Mouse (Mus musculus): ENCODE measurements around the gene Lsm2. TPM values are rescaled to one million over a fixed set of nuclear protein-coding genes. Genes with fewer than 3 reads are reported as not detected.

The Lsm2 gene
- polyA plus RNA-seq, 1 experiment: 54.6 TPM

DNA sequence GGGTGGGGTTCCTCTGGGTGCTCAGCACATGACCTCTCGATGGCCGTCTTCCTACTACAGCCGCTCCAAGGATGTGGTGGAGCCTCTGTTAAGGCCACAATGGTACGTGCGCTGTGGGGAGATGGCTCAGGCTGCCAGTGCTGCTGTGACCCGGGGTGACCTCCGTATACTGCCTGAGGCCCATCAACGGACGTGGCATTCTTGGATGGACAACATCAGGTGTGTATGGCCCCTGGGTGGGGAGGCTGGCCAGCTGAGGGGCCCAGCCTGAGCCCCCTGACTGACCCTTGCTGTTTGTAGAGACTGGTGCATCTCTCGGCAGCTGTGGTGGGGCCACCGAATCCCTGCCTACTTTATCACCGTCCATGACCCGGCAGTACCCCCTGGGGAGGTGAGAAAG lies 30.8 kb downstream of the Lsm2 start:
- DNase-seq (ENCODE audit: low read depth): no peak

- DNase-seq (ENCODE audit: low read depth): no peak
Observed at GRCm38 (mm10) chr17:35013221-35013620, 31.6 kb downstream of the Lsm2 start.

- no peak for DNase-seq (ENCODE audit: low read depth)
Observed at GRCm38 (mm10) chr17:35015296-35015695, 33.6 kb downstream of the Lsm2 start.

DNA sequence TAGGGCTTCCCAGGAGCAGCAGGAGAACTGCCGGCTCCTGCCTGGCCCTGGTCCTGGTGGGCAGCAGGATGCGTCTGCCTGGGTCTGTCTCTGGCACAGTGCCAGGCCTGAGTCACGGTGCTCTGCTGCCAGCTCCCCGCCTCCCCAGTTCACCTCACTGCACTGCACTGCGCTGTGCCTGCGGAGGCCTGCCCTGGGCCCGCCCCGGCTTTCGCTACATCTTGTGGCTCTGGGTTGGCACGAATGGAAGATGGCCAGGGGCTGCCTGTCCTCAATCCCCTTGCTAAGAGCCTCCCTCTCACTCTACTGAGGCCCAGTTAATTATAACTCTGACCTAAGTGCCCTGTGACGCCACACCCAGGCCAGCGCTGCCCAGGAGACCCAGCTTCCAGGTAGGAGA lies 34.7 kb downstream of the Lsm2 start, which contains the start of gene Vwa7:
TSS of gene Vwa7 (plus strand) at position 204 of the 400 bp plus-strand sequence.
- no peak for DNase-seq (ENCODE audit: low read depth)

GRCm38 (mm10) chr17:35016791-35017705 lies 35.4 kb downstream of the Lsm2 start:
- no peak for DNase-seq (ENCODE audit: low read depth)

DNA sequence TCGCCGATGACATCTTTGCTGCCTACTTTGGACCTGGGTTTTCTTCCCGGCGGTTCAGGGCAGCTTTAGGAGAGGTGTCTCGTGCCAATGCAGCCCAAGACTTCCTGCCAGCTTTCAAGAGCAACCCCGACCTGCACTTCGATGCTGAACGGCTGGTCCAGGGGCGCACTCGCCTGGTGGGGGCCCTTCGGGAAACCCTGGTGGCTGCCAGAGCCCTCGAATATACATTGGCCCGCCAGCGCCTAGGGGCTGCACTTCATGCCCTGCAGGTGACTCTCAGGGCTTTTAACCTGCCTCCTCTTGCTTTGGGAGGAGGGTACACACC lies 36.0 kb downstream of the Lsm2 start:
- DNase-seq (ENCODE audit: low read depth): no peak

DNA sequence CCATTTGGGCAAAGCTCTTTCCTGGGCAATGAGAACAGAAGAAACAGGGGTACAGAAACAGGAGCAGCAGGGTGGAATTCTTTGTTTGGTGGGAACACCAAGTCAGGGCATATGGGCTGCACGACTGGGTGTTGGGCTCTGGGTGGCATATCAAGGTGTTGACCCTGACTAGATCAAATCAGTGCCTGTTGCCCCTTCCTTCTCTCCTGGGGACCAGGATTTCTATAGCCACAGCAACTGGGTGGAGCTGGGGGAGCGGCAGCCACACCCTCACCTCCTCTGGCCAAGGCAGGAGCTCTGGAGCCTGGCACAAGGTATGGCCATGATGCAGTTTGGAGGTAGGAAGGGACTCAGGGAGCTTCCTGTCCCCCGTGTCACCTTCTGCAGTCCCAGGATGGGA lies 36.5 kb downstream of the Lsm2 start:
- no peak for DNase-seq (ENCODE audit: low read depth)

DNA sequence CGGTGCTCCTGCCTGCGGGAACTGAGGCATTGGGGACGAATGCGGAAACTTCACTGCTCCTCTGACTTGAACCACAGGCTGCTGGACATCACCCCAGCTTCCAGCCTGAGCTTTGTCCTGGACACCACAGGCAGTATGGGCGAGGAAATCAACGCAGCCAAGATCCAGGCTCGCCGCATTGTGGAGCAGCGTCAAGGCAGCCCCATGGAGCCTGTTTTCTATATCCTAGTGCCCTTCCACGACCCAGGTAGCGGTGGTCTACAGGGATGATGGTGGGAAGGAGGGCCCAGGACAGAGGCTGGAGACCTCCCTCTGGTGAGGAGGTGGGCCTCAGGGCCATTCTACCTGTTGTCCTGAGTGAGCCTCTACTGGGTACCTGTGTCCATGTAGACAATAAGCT lies 38.2 kb downstream of the Lsm2 start:
- no peak for DNase-seq (ENCODE audit: low read depth)

GRCm38 (mm10) chr17:35020551-35020950 lies 38.9 kb downstream of the Lsm2 start:
- peak; percentile 54 for DNase-seq (ENCODE audit: low read depth)

GRCm38 (mm10) chr17:35021163-35021808 lies 39.6 kb downstream of the Lsm2 start:
- no peak for DNase-seq (ENCODE audit: low read depth)

GRCm38 (mm10) chr17:35021842-35022477 lies 40.3 kb downstream of the Lsm2 start:
- no peak for DNase-seq (ENCODE audit: low read depth)

- no peak for DNase-seq (ENCODE audit: low read depth)
Observed at GRCm38 (mm10) chr17:35022541-35023060, 40.9 kb downstream of the Lsm2 start.

DNA sequence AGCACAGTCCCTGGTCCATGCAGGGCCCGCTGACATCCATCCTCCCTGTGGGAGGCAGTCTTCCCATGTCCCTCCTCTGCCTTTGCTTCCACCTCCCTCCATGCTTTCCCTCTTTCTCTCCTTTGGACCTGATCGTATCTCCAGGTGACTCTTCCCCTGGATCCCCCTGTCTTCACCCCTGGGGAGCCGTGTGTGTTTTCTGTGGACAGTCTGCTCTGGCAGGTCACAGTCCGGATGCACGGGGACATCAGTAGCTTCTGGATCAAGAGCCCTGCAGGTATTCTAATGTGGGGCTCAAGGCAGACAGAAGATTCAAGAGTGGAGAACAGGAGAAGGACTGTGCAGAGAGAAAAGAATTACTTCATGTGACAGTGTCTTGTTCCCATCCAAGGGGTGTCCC lies 41.6 kb downstream of the Lsm2 start:
- no peak for DNase-seq (ENCODE audit: low read depth)

GRCm38 (mm10) chr17:35023756-35024155 lies 42.1 kb downstream of the Lsm2 start:
- DNase-seq (ENCODE audit: low read depth): no peak

GRCm38 (mm10) chr17:35024261-35024660 lies 42.6 kb downstream of the Lsm2 start:
- no peak for DNase-seq (ENCODE audit: low read depth)

DNA sequence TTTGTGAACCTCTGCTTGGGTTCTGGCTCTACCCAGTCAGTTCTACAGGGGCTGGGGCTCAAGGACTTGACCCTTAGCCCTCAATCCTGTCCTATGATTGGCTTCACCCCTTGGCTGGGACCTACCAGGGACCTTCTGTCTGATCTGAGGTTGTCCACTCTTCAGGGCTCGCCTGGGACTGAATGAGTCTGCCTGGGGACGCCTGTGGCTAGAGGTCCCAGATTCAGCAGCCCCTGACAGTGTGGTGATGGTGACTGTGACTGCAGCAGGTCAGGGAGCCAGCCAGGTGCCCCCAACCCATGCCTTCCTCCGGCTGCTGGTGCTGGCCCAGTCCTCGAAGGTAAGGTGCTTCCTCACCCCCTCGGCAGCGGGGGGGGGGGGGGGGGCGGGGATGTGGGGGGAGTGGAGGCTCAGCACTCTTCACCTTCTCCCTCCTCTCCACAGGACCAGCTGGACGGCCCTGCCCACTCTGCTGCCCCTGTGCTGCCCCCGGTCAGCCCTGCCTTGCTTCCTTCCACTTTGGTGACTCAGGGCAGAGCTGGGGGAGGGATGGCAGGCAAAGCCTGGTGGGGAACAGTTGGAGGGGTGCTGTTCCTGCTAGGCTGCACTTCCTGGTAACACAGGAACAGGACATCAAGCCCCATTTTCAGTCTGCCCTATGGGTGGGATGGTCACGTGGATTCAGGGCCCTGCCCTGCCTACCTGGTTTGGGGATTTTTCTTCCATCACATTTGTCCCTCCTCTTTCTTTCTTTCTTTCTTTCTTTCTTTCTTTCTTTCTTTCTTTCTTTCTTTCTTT lies 43.2 kb downstream of the Lsm2 start:
- no peak for DNase-seq (ENCODE audit: low read depth)

GRCm38 (mm10) chr17:35026206-35026605 lies 44.5 kb downstream of the Lsm2 start:
- DNase-seq (ENCODE audit: low read depth): no peak

- no peak for DNase-seq (ENCODE audit: low read depth)
Observed at GRCm38 (mm10) chr17:35027277-35028068, 45.8 kb downstream of the Lsm2 start, which contains the start of gene Sapcd1. Gene Sapcd1, minus strand, starts transcription at chr17:35028016.

DNA sequence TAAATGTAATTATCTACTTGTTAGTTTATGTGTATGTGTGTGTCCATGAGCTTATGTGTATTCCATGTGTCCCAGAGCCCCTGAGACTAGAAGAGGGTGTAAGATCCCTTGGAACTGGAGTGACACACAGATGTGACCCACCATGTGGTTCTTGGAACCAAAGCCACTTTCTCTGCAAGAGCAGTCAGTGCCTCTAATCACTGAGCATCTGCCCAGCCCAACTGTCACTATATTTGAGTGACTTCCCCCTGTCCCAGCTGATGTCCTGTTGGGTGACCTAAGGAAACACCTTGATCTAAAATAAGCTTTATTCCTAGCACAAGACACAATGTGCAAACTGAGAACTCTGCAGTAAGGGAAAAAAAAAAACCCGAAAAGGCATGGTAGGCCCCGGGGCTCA lies 46.7 kb downstream of the Lsm2 start:
- DNase-seq (ENCODE audit: low read depth): no peak

GRCm38 (mm10) chr17:35029691-35030532 lies 48.2 kb downstream of the Lsm2 start:
- no peak for DNase-seq (ENCODE audit: low read depth)

All from gonadal fat pad, adult 2 months (tissue).